Mouse (Mus musculus) heart, postnatal 25 days (tissue): ENCODE measurements around the gene Pmf1. TPM values are rescaled to one million over a fixed set of nuclear protein-coding genes. Genes with fewer than 3 reads are reported as not detected.
"Not testable (repeated sequence)": the region's sequence is repeated elsewhere in the genome, so short reads cannot be mapped to it uniquely, and the experiment has no call there.

Experiments used
- DNase-seq: peaks from one replicate; pipeline ENCODE4 v3.0.0; 2022; ENCODE audit warnings: low spot score
- intact Hi-C: fragments of 180-260 bp; cut with DNase I; formaldehyde crosslinking; loops from one replicate; pipeline ENCODE4 v1.15.1; 2025
- total RNA-seq, 2 experiments: library from RNA; stranded (reverse); gene quantifications; 2 replicates each; pipeline ENCODE4 v1.2.3; 2021

Gene Pmf1
- total RNA-seq, 2 experiments from 2014 or later = 19.1 to 20.5 TPM

DNA sequence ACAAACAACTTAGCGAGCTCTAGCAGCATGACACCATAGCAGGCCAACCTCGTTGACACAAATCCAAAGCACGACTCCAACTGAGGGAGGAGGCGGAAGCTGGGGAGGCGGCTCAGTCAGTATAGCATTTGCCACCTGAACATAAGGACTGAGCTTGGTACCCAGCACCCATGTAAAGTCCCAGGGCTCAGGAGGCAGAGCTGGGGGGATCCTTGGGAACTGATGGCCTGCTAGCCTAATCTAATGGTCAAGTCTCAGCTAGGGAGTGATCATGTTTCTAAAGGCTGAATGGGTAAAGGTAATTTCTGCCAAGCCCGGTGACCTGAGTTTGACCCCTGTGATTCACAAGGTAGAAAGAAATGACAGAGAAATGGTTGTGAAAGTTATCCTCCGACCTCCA, 2.6 kb downstream of the Pmf1 start:
- intact Hi-C loops = loop anchor here (1.0 to 2.0 kb wide), 2 partner anchors 60 to 115 kb away; no protein-coding TSS in a partner anchor
- no peak for DNase-seq

DNA sequence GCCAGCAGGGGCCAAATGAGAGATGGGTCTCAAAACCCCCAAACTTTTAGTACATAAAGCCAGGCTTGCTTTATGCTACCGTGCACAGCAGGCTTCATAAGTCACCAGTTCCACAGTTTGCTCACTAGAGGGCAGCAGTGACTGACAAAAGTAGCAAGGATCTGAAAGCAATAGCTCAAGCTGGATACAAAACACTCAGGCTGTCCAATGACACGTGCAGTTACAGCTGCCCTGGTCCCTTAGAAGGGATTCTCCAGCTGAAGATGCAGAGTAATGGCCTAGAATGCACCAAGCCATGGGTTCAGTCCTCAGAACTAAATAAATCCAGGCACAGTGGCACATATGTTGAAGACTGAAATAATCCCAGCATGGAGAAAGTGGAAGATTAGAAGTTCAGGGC, 3.0 kb downstream of the Pmf1 start:
- intact Hi-C loops = loop anchor here (1.0 to 2.0 kb wide), 2 partner anchors 60 to 116 kb away; no protein-coding TSS in a partner anchor

DNA sequence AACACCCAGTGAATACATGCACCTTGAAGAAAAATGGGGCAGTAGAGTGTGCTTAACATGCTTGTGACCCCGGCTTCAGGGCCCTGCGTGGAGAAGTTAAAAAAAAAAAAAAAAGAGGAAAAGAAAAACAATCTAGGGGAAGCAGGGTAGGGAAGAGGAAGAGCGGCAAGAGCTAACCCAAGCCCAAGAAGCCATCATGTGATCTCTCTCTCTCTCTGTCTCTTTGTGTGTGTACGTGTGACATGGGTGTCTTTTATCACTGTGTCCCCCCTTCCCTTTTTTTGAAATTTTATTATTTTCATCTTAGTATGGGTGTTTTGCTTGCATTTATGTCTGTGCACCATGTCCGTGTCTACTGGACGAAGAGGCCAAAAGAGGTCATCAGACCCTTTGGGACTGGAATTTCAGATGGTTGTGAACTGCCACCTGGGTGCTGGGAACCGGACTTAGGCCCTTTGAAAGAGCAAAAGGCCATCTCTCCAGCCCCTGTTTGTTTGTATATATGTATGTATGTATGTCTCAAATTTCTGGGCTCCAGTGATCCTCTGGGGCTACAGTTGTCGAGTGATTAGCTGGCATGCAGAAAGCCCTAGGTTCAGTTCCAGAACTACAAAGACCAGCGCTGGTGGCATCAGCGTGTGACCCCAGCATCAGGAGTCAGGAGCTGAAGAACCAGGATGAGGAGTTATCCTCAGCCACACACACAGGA, 6.5 kb downstream of the Pmf1 start:
- intact Hi-C loops = no loop called here
- DNase-seq = no peak

More for the DNA sequence above, 3.0 kb downstream of the Pmf1 start:
- no peak for DNase-seq

DNA sequence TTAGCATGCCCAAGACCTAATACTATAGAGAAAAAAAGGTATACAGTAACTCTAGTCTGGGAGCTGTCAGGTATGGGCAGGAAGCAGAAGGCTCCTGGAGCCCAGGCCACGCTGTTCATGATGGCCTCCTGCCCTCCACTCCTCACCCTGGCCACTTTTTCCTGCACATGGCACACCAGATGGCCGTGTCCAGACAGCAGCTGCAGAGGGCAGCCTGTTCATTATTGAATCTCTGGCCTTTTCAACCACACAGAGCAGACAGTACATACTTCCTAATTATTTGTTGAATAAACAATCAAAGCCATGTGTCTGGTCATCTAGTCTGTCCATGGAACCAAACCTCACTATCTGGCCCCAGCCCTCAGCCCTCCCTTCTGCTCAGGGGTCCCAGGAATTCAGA, 11.5 kb downstream of the Pmf1 start:
- intact Hi-C loops = no loop called here
- no peak for DNase-seq

DNA sequence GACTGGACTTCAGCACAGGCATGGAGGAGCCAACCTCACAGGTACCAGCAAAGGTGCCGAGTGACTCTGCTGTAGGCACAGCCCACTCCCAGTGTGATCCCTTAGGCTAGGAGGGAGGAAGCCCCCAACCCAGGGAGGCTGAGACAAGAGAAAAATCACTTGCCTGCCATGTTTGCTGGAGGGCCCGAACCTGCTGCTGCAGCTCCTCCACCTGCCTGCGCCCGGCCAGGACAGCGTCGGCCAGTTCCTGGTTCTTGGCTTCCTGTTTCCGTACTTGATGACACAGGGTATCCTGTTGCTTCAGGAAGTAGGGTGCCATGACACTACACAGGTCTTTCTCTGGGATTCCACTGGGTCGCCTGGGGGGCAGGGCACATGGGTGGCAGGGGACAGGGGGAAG, 14.4 kb downstream of the Pmf1 start:
- intact Hi-C loops = no loop called here
- no peak for DNase-seq

DNA sequence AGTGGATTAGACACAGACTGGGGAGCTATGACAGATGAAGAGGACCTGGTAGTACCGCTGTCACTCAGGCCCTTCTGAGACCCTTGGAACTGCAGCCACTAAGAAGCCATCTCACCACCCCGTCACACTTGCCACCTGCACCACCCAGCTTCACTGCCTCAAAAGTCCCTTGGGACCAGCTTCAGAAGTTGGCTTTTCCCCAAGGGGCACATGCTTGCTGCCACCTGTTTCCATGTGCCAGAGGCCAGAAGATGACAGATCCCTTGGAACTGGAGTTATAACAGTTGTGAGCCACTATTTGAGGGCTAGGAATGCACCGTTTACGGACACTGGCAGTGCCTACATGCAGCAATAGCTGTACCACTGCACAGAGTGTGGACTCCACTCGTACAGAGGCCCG, 14.8 kb downstream of the Pmf1 start:
- no peak for DNase-seq
- intact Hi-C loops = no loop called here

DNA sequence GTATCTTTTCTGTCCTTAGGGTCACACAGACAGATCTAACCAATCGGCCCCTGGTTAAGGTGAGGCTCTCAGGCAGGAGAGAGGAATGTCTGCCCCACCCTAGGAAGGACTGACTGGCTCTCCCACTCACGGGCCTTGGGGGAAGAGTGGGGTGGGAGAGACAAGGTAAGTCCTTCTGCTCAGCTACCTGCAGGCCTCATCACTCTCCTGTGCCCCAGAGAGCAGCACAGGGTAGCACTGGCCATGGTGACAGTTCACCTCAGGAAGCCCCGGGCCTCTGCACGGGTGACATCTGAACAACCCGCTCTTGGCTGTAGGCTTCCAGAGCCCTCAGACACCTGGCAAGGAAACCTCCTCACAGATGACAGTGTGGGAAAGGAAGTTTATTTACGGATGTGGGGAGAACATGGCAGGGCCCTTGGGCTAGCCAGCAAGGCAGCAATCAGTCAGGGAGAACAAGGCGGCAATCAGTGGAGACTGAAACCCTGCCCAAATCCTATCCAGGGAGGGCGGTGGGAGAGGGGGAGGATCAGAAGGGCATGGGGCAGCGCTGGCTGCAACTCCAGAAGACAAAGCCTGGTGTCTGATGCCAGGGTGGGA, 16.3 kb downstream of the Pmf1 start:
- no peak for DNase-seq
- intact Hi-C loops = no loop called here

DNA sequence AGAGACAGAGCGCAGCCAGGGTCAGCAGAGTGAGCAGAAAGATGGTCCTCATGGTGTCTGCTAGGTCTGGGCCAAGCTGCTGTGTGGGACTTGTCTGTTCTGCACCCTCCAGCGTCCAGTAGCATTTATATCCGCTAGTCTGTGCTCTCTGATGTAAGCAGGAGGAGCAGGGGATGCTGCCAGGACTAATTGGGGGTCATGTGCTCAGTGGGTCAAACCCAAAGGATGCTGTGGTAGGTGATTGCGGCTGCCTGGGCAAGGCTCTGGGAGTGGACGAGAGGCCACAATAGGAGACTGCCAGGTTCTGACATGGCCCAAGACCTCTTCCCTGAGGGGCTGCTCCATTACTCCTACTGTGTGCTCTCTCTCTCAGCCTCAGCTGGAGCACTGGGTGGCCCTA, 25.8 kb downstream of the Pmf1 start, which contains the start of gene Bglap:
TSS of gene Bglap (minus strand) at position 101 of the 400 bp plus-strand sequence.
- DNase-seq = no peak
- intact Hi-C loops = no loop called here

DNA sequence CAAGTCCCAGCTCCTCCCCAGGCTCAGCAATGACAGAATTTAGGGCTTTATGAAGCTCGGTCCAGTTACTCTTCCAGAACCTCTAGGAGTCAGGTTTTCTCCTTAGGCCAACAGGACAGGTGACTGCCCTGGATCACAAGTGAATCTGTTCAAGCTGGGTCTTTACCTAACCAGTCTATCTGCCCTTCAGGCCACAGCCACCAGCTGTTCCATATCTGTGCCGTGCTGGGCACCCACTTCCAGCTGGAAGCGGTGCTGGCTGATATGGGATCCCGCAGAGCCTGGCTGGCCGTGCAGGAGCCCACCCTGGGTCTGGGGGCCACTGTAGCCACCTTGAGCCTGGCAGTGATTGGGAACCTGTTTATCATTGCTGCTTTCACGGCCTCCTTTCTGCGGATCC, 27.7 kb downstream of the Pmf1 start:
- intact Hi-C loops, DNase-seq: not testable (repeated sequence)

DNA sequence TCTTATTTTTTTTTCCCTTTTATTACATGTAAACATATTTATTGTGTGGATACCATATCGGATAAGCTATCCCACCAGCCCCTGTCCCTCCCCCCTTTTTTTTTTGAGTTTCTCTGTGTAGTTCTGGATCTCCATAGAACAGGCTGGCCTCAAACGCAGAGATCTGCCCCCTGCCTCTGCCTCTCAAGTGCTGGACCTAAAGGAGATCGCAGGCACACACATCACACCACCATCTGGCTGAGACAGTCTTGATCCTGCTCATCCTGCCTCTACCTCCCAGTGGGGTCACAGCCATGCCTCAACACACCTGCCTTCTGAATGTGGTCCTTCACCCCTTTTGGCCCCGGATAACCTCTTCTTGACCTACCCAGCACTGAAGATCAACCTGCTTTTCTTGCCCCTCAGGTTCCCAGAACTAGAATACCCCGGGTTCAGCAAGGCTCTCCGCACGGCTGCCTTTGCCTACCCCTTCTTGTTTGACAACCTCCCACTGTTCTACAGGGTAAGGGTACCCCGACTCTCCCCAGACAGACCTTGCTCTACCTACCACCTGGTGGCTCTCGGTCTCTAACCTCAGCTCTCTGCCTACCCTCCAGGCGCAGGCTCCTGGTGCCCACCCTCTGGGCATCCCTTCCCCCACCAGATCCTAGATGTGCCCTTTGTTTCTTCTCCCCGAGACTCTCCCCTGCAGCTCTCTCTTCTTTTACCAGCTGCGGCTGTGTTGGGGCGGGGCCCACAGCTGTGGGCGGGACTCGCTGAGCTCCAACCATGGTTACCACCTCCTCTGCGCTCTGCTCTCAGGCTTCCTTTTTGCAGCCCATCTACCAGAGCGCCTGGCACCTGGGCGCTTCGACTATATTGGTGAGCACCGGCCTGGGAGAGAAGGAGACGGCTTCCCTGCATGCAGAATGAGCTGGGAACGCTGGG, 28.5 kb downstream of the Pmf1 start:
- DNase-seq, intact Hi-C loops: not testable (repeated sequence)

DNA sequence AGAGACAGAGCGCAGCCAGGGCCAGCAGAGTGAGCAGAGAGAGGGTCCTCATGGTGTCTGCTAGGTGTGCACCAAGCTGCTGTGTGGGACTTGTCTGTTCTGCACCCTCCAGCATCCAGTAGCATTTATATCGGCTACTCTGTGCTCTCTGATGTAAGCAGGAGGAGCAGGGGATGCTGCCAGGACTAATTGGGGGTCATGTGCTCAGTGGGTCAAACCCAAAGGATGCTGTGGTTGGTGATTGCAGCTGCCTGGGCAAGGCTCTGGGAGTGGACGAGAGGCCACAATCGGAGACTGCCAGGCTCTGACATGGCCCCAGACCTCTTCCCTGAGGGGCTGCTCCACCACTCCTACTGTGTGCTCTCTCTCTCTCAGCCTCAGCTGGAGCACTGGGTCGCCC, 31.5 kb downstream of the Pmf1 start, which contains the start of gene Bglap2:
TSS of gene Bglap2 (minus strand) at position 101 of the 400 bp plus-strand sequence.
- DNase-seq, intact Hi-C loops: not testable (repeated sequence)

DNA sequence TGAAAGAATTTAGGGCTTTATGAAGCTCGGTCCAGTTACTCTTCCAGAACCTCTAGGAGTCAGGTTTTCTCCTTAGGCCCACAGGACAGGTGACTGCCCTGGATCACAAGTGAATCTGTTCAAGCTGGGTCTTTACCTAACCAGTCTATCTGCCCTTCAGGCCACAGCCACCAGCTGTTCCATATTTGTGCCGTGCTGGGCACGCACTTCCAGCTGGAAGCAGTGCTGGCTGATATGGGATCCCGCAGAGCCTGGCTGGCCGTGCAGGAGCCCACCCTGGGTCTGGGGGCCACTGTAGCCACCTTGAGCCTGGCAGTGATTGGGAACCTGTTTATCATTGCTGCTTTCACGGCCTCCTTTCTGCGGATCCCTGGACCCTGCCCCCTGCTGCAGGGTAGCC, 33.5 kb downstream of the Pmf1 start:
- DNase-seq, intact Hi-C loops: not testable (repeated sequence)

DNA sequence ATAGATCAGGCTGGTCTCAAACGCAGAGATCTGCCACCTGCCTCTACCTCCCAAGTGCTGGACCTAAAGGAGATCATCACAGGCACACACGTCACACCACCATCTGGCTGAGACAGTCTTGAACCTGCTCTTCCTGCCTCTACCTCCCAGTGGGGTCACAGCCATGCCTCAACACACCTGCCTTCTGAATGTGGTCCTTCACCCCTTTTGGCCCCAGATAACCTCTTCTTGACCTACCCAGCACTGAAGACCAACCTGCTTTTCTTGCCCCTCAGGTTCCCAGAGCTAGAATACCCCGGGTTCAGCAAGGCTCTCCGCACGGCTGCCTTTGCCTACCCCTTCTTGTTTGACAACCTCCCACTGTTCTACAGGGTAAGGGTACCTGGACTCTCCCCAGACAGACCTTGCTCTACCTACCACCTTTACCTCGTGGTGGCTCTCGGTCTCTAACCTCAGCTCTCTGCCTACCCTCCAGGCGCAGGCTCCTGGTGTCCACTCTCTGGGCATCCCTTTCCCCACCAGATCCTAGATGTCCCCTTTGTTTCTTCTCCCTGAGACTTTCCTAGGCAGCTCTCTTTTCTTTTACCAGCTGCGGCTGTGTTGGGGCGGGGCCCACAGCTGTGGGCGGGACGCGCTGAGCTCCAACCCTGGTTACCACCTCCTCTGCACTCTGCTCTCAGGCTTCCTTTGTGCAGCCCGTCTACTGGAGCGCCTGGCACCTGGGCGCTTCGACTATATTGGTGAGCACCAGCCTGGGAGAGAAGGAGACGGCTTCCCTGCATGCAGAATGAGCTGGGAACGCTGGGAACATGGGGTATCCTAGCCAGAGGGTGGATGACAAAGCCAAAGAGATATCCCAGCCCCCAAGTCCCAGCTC, 34.1 kb downstream of the Pmf1 start:
- intact Hi-C loops, DNase-seq: not testable (repeated sequence)

DNA sequence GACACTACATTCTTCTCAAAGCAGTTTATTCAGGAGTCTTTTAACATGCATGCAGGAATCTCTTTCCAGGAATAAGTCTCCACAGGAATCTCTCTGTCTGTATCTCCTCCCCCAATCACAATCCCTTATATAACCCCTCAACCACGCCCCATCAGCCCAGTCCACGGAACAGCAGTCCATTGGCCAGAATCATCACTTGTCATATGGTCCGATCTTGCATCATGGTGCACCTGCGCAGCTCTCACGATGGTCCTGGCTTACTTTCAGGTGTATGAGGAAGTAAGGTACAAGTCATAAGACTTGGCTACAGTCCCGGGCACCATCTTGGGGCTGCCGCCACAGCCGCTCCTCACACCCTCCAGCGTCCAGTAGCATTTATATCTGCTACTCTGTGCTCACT, 37.5 kb downstream of the Pmf1 start, which contains the start of gene Bglap3:
TSS of gene Bglap3 (minus strand) at position 101 of the 400 bp plus-strand sequence.
- intact Hi-C loops, DNase-seq: not testable (repeated sequence)

DNA sequence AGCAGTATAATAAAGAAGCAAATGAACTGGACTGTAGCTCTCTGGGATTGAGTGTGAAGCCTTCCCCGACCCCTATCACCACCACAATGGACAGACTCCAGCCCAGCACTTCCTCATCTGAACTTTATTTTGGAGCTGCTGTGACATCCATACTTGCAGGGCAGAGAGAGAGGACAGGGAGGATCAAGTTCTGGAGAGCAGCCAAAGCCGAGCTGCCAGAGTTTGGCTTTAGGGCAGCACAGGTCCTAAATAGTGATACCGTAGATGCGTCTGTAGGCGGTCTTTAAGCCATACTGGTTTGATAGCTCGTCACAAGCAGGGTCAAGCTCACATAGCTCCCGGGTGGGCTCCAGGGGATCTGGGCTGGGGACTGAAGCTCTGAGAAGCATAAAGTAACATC, 41.6 kb downstream of the Pmf1 start:
- DNase-seq, intact Hi-C loops: not testable (repeated sequence)

DNA sequence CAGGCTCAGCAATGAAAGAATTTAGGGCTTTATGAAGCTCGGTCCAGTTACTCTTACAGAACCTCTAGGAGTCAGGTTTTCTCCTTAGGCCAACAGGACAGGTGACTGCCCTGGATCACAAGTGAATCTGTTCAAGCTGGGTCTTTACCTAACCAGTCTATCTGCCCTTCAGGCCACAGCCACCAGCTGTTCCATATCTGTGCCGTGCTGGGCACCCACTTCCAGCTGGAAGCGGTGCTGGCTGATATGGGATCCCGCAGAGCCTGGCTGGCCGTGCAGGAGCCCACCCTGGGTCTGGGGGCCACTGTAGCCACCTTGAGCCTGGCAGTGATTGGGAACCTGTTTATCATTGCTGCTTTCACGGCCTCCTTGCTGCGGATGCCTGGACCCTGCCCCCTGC, 42.6 kb downstream of the Pmf1 start:
- DNase-seq, intact Hi-C loops: not testable (repeated sequence)

DNA sequence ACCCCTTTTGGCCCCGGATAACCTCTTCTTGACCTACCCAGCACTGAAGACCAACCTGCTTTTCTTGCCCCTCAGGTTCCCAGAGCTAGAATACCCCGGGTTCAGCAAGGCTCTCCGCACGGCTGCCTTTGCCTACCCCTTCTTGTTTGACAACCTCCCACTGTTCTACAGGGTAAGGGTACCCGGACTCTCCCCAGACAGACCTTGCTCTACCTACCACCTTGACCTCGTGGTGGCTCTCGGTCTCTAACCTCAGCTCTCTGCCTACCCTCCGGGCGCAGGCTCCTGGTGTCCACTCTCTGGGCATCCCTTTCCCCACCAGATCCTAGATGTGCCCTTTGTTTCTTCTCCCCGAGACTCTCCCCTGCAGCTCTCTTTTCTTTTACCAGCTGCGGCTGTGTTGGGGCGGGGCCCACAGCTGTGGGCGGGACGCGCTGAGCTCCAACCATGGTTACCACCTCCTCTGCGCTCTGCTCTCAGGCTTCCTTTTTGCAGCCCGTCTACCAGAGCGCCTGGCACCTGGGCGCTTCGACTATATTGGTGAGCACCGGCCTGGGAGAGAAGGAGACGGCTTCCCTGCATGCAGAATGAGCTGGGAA, 43.2 kb downstream of the Pmf1 start:
- intact Hi-C loops, DNase-seq: not testable (repeated sequence)

DNA sequence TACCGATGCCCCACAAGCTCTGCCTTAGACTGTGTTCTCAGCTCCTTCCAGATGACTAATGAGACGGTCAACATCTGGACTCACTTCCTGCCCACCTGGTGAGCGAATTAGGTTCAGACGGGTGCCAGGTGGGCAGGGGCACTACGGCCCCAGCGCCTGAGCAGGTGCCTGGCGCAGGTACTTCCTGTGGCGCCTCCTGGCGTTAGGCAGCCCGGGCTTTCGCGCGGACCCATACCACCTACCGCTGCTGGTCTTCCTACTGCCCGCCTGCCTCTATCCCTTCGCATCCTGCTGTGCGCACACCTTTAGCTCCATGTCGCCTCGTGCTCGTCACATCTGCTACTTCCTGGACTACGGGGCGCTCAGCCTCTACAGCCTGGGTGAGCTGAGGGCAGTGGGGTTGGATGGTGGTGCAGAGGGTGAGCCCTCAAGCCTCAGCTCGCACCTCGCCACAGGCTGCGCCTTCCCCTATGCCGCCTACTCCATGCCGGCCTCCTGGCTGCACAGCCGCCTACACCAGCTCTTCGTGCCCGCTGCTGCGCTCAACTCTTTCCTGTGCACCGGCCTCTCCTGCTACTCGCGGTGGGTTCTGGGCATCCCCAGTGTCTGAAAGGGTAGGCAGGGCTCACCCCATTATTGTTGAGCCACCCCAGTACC, 44.3 kb downstream of the Pmf1 start:
- no peak for DNase-seq
- intact Hi-C loops = no loop called here
